Mouse (Mus musculus) heart, embryonic 13.5 days (tissue): ENCODE data around the gene Zbtb40. TPM values are rescaled to one million over a fixed set of nuclear protein-coding genes. Genes with fewer than 3 reads are reported as not detected.
A peak's percentile ranks its signal among the peaks of the same experiment; 100 is the strongest.

Experiments
- ATAC-seq: fragments of 200-750 bp; cut with Nextera tagmentation; 2 replicates; pipeline ENCODE4 v1.8.0; 2017; ENCODE audit warnings: moderate TSS enrichment; ENCODE audit not compliant: insufficient number of reproducible peaks, low FRiP score, low TSS enrichment; ENCODE audit errors: extremely low read depth
- H3K27ac ChIP-seq: fragments of 300-500 bp; sonication (generic); replicated peaks from 2 replicates; pipeline ENCODE4 v1.5.1; 2015; ENCODE audit warnings: moderate library complexity, mild to moderate bottlenecking, inconsistent platforms
- H3K27me3 ChIP-seq: fragments of 300-500 bp; sonication (generic); replicated peaks from 2 replicates; pipeline ENCODE4 v1.6.1; 2015; ENCODE audit warnings: mild to moderate bottlenecking, inconsistent platforms
- H3K36me3 ChIP-seq: fragments of 300-500 bp; sonication (generic); 2 replicates; pipeline ENCODE4 v1.6.1; 2015; ENCODE audit warnings: mild to moderate bottlenecking, inconsistent platforms
- H3K4me1 ChIP-seq: fragments of 300-500 bp; sonication (generic); 2 replicates; pipeline ENCODE4 v1.6.1; 2015; ENCODE audit warnings: inconsistent platforms
- H3K4me2 ChIP-seq: fragments of 300-500 bp; sonication (generic); 2 replicates; pipeline ENCODE4 v1.6.1; 2015; ENCODE audit warnings: inconsistent platforms, mild to moderate bottlenecking, moderate library complexity
- H3K4me3 ChIP-seq: fragments of 300-500 bp; sonication (generic); 2 replicates; pipeline ENCODE4 v1.5.1; 2015; ENCODE audit warnings: moderate library complexity, mild to moderate bottlenecking, inconsistent platforms
- H3K9ac ChIP-seq: fragments of 300-500 bp; sonication (generic); 2 replicates; pipeline ENCODE4 v1.6.1; 2015; ENCODE audit warnings: inconsistent platforms, mild to moderate bottlenecking, moderate library complexity
- H3K9me3 ChIP-seq: fragments of 300-500 bp; sonication (generic); 2 replicates; pipeline ENCODE4 v1.6.1; 2016; ENCODE audit warnings: inconsistent platforms
- WGBS: fragments of 180-500 bp; shearing (Covaris S2); methylation state at CpG from one replicate; pipeline ENCODE4 v1.1.7; 2015; ENCODE audit warnings: mixed read lengths; 5-methylcytosine and 5-hydroxymethylcytosine counted together
- polyA plus RNA-seq: library from polyadenylated mRNA; unstranded; fragments of >200 nt; fragmentation: Nextera tagmentation; extraction: Ambion mirVana; gene quantifications from 2 replicates; pipeline ENCODE4 v1.2.1, GENCODE M21; 2015

Zbtb40 gene
- polyA plus RNA-seq, 1 experiment from 2014 or later = 2.4 TPM

DNA sequence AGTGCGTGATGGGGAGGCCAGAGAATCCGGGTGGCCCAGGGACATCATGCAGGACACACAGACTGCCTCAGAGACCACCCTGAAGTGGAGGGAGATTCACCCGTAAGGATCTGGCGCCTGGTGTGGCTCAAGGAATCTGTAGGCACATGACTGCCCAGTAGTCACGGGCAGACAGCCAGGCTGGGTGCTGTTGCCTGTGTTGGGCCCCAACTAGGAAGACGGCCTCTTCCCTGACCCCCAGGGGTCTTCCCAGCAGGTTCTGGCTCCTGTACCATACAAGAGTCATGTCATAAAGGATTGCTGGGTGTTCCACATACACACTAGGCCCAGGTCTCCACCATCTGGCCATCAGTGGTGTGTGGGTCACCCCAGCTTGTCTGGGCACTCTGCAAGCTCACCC lies 94.0 kb downstream of the Zbtb40 start:
- Histone ChIP-seq H3K4me3 (no peak overlapping the region), H3K9ac (no peak overlapping the region), H3K4me1 (peaks cover 9% of the 10 kb centered on the region; the same call in 1 of the 2 replicates), H3K27me3 (peaks cover 100% of the 10 kb centered on the region), H3K9me3 (no peaks in the 10 kb centered on the region), H3K27ac (no peak overlapping the region), H3K4me2 (no peak overlapping the region), H3K36me3 (no peaks in the 10 kb centered on the region)
- no peak for ATAC-seq
- WGBS = 66% methylated on average over 6 of the region's 6 CpGs

DNA sequence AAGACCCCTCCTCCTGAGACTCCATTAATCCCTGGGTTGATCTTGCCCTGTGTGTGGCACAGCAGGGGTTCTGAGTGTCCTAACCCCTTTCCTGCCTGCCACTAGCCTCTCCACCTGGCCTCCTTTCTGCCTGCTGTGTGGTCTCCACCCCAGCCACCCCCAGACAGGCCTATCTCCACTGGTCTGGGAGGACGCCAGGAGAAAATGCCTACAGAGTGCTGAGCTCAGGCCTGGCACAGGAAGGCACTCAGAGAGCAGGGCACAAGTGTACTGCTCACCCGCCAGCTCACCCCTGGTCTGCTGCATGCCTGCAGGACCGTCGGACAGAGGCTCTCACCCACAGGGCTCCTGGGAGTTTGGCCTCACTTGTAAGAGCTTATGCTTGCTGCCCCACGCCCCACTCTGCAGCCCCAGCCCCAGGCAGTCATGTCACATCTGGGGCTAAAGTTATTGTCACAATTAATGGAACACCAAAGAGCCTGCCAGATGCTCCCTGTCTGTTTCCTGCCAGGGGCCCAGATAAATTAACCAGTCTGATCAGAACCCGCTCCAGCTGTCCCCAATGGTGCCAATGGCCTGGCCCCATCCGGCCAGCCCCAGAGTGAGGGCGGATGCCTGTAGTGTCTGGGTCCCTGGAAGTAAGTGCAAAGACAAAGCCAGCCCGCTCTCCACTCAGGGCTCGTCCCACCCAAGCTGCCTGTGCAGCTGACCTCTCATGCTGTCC lies 99.2 kb downstream of the Zbtb40 start:
- WGBS = 39% methylated on average over 10 of the region's 10 CpGs
- ATAC-seq = no peak
- H3K4me1 ChIP-seq = peaks cover 3% of the 10 kb centered on the region; the same call in 1 of the 2 replicates

GRCm38 (mm10) chr4:136945397-136945796 lies 103.2 kb downstream of the Zbtb40 start:
- no peaks in the 10 kb centered on the region for H3K36me3 ChIP-seq
- no peak overlapping the region for H3K4me3 ChIP-seq
- peaks cover 98% of the 10 kb centered on the region for H3K27me3 ChIP-seq
- H3K4me1 ChIP-seq = peaks cover 11% of the 10 kb centered on the region
- ATAC-seq = no peak
- no peak overlapping the region for H3K27ac ChIP-seq
- H3K4me2 ChIP-seq = no peak overlapping the region
- WGBS = 51% methylated on average over 17 of the region's 17 CpGs
- no peaks in the 10 kb centered on the region for H3K9me3 ChIP-seq
- no peak overlapping the region for H3K9ac ChIP-seq

More for the DNA sequence above, 99.2 kb downstream of the Zbtb40 start:
- no peaks in the 10 kb centered on the region for H3K9me3 ChIP-seq
- no peaks in the 10 kb centered on the region for H3K36me3 ChIP-seq
- no peak overlapping the region for H3K9ac ChIP-seq
- H3K4me2 ChIP-seq = no peak overlapping the region
- H3K27me3 ChIP-seq = peaks cover 98% of the 10 kb centered on the region
- no peak overlapping the region for H3K4me3 ChIP-seq
- no peak overlapping the region for H3K27ac ChIP-seq

- no peaks in the 10 kb centered on the region for H3K9me3 ChIP-seq
- no peak overlapping the region for H3K27ac ChIP-seq
- no peak overlapping the region for H3K4me2 ChIP-seq
- no peaks in the 10 kb centered on the region for H3K36me3 ChIP-seq
- H3K9ac ChIP-seq = no peak overlapping the region
- H3K27me3 ChIP-seq = peaks cover 98% of the 10 kb centered on the region
- ATAC-seq = no peak
- H3K4me1 ChIP-seq = peaks cover 11% of the 10 kb centered on the region
- 67% methylated on average over 11 of the region's 11 CpGs for WGBS
- H3K4me3 ChIP-seq = no peak overlapping the region
These were observed 103.8 kb downstream of the Zbtb40 start for GRCm38 (mm10) chr4:136944558-136945350.

DNA sequence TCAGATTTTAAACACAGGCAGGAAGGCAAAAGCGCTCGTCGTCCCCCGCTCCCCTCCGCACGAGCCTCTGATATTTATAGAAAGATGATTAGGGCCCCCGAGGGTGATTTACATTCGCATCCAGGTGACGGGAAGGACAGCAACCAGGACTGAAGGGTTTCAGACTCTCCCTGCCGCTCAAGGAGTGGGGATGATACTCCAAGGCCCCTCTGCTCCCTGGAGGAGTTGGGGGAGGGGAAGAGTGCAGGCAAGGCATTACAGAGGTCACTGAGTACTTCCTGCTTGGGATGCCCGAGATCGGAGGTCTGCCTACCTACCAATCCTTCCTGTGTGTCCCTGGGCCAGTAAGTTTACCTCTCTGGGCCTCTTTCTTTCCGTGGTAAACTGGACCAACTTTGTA lies 105.4 kb downstream of the Zbtb40 start:
- H3K4me1 ChIP-seq = peaks cover 8% of the 10 kb centered on the region
- 0 out of 2 replicates have a peak overlapping the region, but pooled peaks have one; percentile 14 for H3K9ac ChIP-seq
- peaks cover 100% of the 10 kb centered on the region for H3K27me3 ChIP-seq
- H3K27ac ChIP-seq = no peak overlapping the region
- no peaks in the 10 kb centered on the region for H3K9me3 ChIP-seq
- H3K4me3 ChIP-seq = no peak overlapping the region
- 15% methylated on average over 13 of the region's 13 CpGs for WGBS
- ATAC-seq = no peak
- peak overlapping the region; percentile 42 for H3K4me2 ChIP-seq
- H3K36me3 ChIP-seq = no peaks in the 10 kb centered on the region

- 22% methylated on average over 18 of the region's 18 CpGs for WGBS
These were observed 105.8 kb downstream of the Zbtb40 start for GRCm38 (mm10) chr4:136942761-136943160.

GRCm38 (mm10) chr4:136937935-136938334 lies 110.7 kb downstream of the Zbtb40 start:
- no peak overlapping the region for H3K9ac ChIP-seq
- H3K27me3 ChIP-seq = peaks cover 99% of the 10 kb centered on the region
- H3K27ac ChIP-seq = no peak overlapping the region
- no peak overlapping the region for H3K4me3 ChIP-seq
- WGBS = 72% methylated on average over 5 of the region's 5 CpGs
- no peak for ATAC-seq
- H3K4me1 ChIP-seq = peaks cover 15% of the 10 kb centered on the region
- no peaks in the 10 kb centered on the region for H3K9me3 ChIP-seq
- no peaks in the 10 kb centered on the region for H3K36me3 ChIP-seq
- H3K4me2 ChIP-seq = no peak overlapping the region

More at GRCm38 (mm10) chr4:136942761-136943160, 105.8 kb downstream of the Zbtb40 start:
- peak overlapping the region; percentile 42 for H3K4me2 ChIP-seq
- peaks cover 8% of the 10 kb centered on the region for H3K4me1 ChIP-seq
- H3K36me3 ChIP-seq = no peaks in the 10 kb centered on the region
- ATAC-seq = no peak
- no peak overlapping the region for H3K27ac ChIP-seq
- H3K27me3 ChIP-seq = peaks cover 100% of the 10 kb centered on the region
- H3K4me3 ChIP-seq = no peak overlapping the region
- H3K9me3 ChIP-seq = no peaks in the 10 kb centered on the region
- no peak overlapping the region for H3K9ac ChIP-seq

DNA sequence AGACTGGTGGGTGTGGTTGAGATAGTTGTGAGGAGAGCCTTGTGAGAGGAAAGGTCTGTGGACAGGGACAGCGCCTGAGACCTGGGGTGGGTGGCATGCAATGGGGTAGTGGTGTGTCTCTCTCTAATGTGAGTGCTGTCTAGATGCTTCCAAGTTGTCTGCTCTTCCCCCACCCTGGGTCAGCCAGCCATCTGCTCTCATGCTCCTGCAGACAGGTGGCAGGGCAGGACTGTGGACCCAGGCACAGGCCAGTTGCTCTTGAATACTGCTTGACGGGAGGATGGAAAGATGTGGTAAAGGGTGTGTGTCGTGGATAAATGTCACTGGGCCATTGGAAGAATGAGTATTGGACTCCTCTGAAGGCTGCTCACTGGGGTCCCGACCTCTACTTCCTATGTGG lies 111.3 kb downstream of the Zbtb40 start:
- WGBS = 70% methylated on average over 4 of the region's 4 CpGs
- Histone ChIP-seq H3K9ac (no peak overlapping the region), H3K27me3 (peaks cover 99% of the 10 kb centered on the region), H3K9me3 (no peaks in the 10 kb centered on the region), H3K27ac (no peak overlapping the region), H3K4me2 (no peak overlapping the region), H3K4me3 (no peak overlapping the region), H3K36me3 (no peaks in the 10 kb centered on the region), H3K4me1 (peaks cover 10% of the 10 kb centered on the region; the same call in 1 of the 2 replicates)
- no peak for ATAC-seq

DNA sequence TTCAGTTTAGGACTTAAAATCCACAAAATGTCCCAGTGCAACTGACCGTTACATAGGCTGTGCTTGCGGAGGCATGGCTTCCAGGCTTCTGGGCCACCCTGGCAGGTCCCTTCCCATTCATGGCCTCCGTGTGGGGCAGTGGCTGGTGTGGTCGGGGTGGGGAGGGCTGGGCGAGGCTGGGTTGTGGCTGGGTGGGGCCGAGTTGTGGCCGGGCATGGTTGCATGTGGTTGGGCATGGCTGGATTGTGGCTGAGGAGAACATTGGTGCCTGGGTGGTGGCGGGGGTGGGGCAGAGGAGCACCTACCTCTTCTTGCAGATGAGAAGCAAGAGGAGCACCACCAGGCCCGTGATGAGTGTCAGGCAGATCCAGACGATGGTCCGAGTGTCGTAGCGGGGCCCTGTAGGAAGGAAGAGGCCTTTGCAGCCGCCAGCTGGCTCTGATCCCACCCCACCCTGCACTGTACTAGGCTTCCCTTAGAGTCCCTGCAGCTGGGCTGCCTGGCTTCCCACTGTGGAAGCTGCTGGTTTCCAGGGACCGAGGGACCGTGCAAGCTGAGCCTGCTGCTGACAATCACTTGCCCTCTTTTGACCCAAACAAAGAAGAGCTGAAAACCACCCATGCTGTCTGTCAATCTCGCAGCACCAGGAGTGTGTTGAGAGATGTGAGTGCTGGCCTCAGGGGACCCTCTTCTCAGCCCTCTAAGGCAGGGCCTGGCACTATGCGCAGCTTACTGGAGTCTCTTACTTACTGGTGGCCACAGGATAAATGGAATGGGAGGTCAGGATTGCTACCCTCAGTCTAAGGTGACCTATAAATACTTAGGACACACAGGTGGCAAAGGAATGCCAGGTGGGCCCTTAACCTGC lies 113.6 kb downstream of the Zbtb40 start:
- no peak overlapping the region for H3K4me2 ChIP-seq
- no peak for ATAC-seq
- no peak overlapping the region for H3K4me3 ChIP-seq
- H3K36me3 ChIP-seq = no peaks in the 10 kb centered on the region
- H3K4me1 ChIP-seq = peaks cover 10% of the 10 kb centered on the region; the same call in 1 of the 2 replicates
- H3K27me3 ChIP-seq = peaks cover 99% of the 10 kb centered on the region
- H3K9me3 ChIP-seq = no peaks in the 10 kb centered on the region
- H3K27ac ChIP-seq = no peak overlapping the region
- H3K9ac ChIP-seq = no peak overlapping the region
- 40% methylated on average over 18 of the region's 18 CpGs for WGBS

DNA sequence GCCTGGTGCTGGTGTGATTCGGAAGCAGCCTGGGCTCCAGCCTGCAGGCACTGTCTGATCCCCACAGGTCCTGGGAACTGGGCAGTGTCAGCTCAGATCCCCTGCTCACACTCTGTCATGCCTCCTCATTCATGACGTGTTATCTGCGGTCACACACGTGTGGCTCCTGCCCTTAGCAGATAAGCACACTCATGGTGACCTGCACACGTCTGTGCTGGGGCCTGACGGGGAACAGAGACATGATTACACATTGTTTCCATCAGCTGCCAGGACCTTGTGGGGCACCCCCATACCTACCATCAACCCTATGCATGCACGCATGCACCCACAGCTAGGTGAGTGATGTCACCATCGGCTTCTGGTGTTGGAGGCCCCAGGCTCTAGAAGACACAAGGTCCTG lies 118.1 kb downstream of the Zbtb40 start:
- no peaks in the 10 kb centered on the region for H3K9me3 ChIP-seq
- peaks cover 9% of the 10 kb centered on the region; the same call in 1 of the 2 replicates for H3K4me1 ChIP-seq
- H3K27ac ChIP-seq = no peak overlapping the region
- 53% methylated on average over 8 of the region's 8 CpGs for WGBS
- no peaks in the 10 kb centered on the region for H3K36me3 ChIP-seq
- H3K27me3 ChIP-seq = peaks cover 99% of the 10 kb centered on the region
- H3K4me2 ChIP-seq = no peak overlapping the region
- H3K4me3 ChIP-seq = no peak overlapping the region
- H3K9ac ChIP-seq = no peak overlapping the region
- ATAC-seq = no peak
